Mouse (Mus musculus) CH12F3 (cell line): ENCODE data around the gene Htra3.

Source experiments
- in situ Hi-C: fragments of 300-500 bp; cut with MboI; formaldehyde crosslinking; loops from 2 replicates; pipeline ENCODE4 v1.14.3; 2020; ENCODE audit warnings: low sequenced_read_pairs

Htra3 gene

DNA sequence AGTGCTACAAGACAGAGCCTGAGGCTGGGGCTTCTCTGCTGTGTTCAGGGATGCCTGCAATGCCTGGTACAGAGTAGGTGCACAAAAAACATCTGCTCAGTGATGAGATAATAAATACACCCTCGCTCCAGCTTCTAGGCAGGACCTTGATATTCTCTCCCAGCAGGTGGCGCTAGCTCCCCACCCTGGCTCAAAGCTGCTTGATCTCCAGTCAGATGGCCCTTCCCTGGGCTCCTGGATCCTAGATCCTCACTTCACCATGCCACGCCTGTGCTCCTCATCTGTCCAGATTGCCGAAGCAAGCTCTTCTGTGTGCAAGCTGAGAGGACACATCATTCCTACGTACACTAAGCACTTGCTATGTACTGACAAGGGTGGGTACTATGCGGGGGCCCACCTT lies 21.5 kb upstream of the Htra3 start:
- in situ Hi-C loops: no loop called here

DNA sequence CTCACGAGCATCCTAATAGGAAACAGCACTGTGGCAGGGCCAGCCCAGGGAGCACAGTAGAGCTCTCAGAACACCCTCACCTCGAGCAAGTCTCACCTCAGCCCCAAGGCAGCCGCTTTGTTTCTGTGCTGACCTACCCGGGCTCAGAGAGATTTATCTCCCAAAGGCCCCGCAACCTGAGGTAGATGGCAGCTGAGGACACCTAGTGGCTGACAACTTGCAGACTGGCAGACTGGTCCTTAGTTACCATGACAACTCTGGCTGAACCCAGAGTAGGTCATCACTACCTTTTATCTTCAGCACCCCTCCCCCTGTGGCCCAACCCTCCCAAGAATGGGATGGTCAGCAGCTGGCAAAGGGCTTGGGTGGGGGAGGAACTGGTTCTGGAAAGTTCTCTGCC lies 16.2 kb upstream of the Htra3 start:
- in situ Hi-C loops: no loop called here

DNA sequence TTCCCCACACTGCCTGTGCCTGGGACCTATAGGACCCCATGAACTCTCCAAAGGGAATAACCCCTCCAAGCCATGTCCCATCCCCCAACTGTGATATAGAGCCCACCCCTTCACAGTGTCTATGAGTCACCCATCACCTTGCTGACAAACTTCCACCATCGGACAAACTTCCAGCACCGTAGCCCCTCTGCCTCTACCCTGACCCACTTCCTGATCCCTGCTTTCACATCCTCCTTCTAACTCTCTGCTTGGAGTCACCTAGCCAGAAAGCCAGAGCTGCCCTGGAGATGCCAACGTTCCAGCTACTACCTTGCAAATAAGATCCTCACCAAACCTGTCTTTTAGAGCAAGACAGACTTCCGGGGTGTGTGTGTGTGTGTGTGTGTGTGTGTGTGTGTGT lies 14.1 kb upstream of the Htra3 start:
- in situ Hi-C loops: no loop called here

DNA sequence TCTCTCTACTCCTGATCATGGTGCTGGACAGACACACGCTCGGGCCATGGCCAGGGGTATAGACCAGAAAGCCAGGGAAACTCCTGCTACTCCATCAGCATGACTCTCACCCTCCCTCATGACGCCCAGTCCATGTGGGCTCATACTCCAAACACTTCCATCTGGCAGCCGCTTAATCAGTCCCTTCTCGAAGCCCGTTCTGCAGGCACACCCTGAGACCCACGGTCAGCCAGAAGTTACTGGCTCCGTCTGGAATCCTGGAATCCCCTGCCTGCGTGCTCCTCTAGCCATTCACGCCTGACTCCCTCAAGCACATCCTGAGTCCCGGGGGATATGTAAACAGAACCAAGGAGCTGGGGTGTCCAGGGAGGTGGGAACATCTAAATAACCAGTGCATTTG lies 11.7 kb upstream of the Htra3 start:
- in situ Hi-C loops: no loop called here

DNA sequence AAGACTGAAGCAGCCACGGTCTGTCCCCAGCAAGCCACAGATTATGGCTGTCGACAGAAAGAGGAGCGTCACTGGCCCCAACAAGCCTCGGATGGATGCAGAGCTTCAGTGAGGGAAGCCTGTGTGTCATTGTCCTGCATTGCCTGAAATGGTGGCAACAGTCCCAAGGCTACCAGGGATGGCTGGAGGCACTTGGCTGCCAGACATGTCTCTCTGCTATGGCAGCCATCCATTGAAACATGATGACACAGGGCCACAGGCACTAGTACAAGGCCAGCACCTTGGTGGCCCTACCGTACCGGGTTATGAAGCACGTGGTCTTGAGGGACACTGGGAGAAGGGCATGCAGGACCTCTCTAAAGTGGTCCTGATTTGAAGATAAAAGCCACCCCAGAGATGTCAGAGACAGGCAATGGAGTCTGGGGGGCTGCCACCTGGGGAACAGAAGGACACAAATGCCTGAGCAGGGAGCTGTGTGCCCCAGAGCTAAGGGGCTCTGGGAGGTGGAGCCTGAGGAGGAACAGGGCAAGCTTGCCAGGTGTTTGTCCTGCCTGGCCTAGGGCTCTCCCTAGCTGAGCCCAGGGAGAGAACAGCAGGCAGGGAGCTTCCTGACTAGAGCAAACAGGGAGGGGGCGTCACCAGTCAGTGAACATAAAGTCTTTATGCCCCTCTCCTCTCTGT lies 11.0 kb upstream of the Htra3 start:
- in situ Hi-C loops: no loop called here

DNA sequence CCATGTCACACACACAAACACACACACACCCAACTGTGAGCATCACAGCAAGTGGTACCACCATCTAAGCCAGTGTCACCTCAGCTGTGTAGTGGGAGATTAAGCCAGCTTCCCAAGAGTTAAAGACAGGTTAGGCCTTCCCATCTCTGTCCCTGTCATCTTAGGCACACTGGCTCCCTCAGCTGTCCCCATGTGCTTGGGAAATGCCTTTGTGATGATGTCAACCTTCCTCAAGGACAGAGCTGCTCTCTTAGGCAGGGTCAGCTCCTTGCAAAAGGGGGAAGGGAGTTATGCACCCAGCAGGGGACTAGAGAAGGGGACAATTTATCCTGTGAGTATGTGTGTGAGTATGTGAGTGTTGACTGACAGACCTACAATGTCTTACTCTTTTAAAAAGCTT lies 9.8 kb upstream of the Htra3 start:
- in situ Hi-C loops: no loop called here

DNA sequence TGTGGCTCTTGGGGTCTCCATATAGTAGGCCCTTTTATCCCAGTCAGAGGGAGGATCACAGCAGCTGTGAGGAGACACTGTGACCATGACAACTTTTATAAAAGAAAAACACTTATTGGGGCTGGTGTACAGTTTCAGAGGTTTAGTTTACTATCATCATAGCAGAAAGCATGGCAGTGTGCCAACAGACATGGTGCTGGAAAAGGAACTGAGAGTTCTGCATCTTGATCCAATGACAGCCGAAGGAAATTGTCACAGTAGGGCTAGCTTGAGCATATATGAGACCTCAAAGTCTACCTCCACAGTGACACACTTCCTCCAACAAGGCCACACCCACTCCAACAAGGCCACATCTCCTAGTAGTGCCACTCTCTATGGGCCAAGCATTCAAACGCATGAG lies 9.3 kb upstream of the Htra3 start:
- in situ Hi-C loops: no loop called here

DNA sequence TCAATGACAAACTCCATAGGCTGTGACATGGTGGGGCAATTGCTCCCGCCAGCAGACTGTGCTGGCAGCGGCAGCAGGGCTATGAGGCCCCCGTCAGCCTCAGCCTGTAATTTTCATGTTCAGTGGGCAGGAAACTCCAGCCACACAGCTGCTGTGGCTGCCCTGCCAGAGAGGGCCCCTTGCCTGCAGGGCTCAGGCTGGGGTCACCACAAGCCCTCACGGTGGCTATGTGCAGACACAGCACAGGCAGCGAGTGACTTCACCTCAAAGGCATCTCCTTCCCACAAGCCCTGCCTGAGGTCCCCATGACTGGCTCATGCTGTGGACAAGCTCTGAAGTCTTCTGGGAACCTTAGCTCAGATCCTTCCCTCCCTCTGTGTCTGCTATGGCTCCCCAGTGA lies 7.5 kb upstream of the Htra3 start:
- in situ Hi-C loops: no loop called here

DNA sequence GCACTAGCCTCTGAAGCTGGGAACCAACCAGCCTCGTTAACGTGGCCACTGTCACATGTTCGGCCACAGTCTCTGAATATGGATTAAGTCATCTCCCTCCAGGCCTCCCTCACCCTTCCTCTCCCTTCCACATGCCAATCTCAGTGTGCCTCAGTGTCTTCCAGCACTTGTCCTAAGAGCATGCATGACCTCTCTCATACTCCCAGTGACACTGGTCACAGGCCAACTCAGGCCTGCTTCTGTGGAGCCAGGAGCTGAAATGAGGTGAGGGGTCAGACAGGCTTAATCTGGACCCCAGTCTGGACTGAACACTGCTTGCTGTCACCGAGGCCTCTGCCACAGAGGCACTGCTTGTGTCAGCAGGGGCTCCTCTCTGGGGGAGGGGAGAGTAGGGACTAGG lies 6.8 kb upstream of the Htra3 start:
- in situ Hi-C loops: no loop called here

DNA sequence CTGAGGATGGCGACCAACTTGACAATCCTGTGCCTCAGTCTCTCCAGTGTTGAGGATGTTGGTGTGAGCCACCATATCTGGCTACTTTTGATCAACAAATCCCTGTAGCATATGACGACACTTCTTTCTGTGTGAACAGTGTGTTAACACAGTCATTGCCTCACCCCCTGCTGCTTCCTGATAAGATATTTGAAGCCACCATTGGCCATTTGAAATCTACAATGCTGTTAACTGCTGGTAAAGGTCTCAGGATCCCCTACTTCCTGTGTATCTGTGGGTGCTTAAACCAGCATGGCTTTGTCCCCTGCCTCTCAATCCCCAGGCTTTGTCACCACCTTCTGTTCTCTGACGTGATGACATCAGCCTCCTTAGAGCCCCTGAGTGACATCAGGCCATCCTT lies 5.5 kb upstream of the Htra3 start:
- in situ Hi-C loops: no loop called here

DNA sequence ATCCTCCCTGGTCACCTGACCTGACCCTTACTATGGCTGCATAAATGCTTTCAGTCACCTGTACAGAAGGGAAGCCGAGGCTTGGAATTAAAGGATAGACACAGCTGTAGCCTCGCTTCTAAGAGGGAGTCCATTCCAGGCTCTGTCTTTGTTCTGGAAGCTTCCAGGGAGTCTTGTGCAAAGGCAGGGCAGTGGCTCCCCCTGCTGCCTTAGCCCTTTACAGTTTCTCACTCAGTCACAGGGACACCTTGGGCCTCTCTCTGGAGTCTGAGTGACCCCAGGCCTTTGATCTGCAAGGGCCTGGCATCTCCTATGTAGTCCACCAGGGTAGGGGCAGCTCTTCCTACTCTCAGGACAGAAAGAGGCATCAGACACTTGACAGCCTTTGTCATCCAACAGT lies 1.4 kb upstream of the Htra3 start:
- in situ Hi-C loops: no loop called here

DNA sequence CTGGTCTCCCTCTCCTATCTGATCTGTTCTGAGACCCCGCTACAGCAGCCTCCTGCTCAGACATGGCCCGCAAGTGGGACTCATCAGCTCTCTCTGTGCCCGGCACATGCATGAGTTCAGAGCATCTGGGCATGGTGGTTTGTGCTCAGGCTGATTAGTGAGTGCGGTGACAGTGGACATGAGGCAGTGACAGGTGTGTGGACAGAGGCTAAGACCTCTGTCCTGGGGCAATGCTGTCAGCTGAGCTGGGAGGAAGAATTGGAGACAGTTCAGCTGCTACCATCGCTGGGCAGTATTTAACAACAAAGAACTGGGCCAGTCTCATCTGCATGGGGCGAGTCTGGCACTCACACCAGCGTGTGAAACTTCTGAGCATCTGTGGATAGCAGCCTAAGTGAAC lies 2.6 kb downstream of the Htra3 start:
- in situ Hi-C loops: no loop called here

DNA sequence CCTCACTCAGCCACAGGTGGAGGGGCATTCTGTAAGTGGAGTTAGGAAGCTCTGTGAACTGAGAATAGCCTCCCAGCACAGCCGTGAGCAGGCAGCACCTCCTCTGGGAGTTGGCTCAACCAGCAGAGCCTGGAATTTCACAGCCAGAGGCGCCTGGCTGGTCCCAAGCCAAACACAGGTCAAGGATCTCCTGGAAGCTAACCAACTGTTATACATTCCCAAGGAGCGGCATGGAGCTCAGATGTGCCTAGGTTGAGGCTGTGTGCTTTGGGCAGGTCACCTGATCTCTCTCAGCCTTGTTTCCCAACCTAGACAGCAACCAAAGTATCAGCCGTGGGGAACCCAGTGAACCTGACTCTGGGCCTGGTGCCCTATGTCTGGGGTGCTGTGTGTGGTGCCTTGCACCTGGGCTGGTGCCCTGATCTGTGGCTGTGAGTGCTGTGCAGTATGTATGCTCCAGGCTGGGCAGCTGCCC lies 5.5 kb downstream of the Htra3 start:
- in situ Hi-C loops: no loop called here

DNA sequence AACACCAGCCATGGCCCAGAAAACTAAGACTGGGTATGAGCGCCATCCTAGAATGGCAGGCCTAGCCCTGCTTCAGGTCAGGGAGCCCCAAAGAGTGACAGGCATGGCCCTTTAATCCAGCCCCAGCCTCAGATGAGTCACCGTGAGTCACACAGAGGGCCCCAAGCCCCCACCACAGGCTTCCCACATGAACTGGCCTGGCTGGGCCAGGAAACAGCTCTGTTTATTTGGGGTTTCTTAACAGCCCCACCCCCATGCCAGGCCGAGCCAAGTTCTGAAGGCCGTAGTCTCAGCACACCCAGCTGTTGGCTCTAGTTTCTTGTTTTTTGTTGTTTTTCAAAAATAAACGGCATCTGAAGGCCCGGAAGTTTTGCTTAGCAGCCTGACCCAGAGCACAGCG lies 6.5 kb downstream of the Htra3 start:
- in situ Hi-C loops: no loop called here

DNA sequence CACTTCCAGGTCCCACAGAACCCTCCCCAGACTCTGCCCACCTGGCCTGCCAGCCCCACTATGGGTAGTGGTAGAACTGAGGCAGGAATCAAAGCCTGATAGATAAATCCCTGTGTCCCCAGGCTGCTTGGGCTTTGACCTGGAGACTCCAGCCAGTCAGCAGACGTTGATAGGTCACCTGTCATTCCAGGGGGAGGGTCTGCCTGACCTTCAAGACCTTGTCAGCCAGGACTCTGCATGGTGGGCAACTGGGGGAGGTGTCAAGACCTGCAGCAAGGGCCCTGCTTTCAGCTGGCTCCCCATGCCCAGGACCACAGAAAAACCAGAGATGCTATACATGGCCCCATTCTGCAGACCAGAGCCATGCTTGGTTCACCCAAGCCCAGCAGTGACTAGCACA lies 7.0 kb downstream of the Htra3 start:
- in situ Hi-C loops: no loop called here

DNA sequence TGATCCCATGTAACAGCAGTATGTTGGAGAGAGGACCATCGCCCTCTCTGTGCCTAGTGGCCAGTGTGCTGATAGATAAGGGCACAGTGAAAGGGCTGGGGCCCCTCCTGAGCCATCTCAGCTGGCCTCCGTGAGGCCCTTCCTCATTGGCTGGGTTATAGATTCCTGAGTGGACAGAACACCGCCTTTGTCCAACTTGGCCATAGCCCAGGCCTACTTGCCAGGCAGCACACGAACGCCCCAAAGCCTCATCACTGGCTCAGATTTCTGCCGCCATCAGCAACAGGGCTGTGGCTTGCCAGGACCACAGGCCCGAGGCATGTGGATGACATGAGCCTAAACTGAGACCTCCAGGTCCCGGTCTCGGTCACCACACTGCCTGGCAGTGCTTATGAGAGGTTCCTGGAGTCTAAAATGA lies 8.1 kb downstream of the Htra3 start:
- in situ Hi-C loops: no loop called here

DNA sequence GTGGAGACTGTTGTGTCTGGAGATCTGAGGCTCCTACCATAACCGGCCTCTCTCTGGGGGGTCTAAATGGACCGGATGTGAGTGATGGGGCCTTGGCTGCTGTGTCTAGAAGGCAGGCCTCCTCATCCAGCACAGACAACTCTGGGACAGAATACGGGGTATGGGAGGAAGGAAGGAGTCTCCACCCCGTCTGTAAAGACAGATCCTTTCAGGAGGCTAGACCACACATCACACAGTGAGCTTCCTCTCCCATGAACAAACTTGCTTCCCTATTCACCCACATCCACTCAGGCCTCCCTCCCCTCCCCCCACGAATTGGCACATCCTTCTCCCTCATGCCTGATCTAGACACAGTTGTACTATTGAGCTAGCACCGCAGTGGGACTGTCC lies 9.2 kb downstream of the Htra3 start:
- in situ Hi-C loops: no loop called here

DNA sequence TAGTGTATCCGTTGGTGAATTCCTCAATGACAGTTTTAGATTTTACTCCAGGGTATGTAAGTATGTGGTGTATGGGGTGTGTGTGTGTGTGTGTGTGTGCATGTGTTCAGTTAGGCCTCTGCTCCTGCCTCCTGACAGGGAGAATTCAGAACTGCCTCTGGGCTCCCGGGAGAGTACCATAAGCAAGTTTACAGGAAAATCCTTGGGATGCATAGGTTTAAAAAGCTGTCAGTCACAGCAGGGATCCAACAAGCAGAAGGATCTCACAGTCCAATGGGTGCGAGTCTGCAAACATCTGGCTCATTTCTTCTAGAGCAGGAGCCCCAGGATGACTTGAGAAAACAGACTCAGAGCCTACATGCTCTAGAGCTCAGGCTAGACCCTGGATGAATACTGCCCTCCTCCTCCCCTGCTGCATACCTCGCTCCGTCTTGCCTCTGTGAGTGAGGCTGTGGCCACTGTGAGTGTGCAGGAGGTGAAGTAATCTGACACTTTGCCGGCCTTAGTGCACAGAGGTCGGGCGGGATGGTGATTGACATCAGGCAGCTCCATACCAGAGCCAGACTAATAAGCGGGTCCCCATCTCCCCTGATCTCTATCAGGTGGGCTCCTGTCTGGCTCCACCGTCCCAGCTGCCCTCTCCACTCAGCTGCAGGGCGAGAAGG lies 9.7 kb downstream of the Htra3 start:
- in situ Hi-C loops: no loop called here

DNA sequence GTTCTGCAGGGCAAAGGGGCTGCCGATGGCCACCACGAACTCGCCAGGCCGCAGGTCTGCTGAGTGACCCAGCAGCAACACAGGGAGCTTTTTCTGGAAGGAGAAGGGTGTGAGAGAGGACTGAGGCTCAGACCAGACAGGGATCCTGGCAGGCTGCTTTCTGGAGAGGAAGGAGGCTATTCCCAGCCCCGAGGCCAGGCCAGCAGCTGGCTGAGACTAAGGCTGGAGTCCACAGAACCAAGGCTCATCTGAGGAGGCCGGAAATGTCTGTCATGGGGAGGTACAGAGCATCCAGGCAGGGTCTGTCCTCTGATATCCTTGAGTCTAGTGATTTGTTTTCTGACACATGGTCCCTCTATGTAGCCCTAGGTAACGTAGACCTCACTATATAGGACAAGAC lies 13.4 kb downstream of the Htra3 start:
- in situ Hi-C loops: no loop called here

DNA sequence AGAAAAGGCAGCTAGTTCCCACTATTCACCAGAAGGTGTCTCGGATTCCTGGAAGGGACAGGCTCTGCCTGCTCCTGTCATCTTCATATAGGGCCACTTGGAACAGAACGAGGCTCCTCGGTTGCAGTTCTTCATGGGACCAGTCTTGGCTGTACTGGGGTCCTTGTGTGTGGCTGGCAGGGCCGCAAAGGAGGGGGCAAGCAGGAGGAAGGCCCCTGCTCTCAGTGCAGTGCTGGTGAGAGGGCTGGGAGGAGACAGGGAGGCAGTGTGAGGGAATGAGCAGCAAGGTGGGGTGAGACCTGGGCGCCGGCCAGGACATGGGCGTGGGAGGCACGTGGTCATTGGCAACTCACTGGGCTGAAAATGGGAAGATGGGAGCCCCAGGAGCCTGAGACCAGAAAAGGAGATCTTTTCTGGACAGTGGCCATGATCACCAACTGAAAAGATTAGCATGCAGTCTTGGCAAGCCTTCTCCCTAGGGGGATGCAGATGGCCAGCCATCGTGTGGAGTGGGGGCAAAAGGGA lies 17.5 kb downstream of the Htra3 start:
- in situ Hi-C loops: no loop called here

DNA sequence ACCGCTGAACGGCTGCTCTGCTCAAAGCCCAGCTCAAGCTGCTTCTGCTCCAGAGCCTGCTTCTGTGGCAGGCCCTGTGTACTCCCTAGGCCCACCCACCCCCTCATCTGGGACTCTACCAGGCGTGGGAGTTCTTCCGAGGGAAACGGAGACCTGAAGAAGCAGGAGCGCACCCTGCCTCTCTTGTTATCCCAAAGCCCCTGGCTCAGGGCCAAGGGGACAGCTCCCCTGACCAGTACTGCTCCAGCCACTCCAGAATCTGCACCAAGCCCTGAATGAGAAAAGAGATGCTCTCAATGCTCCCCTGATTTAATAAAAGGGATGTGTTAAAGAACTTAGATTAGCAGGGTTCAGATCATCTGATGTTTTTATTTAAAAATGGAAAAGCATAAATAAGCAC lies 18.4 kb downstream of the Htra3 start:
- in situ Hi-C loops: no loop called here

DNA sequence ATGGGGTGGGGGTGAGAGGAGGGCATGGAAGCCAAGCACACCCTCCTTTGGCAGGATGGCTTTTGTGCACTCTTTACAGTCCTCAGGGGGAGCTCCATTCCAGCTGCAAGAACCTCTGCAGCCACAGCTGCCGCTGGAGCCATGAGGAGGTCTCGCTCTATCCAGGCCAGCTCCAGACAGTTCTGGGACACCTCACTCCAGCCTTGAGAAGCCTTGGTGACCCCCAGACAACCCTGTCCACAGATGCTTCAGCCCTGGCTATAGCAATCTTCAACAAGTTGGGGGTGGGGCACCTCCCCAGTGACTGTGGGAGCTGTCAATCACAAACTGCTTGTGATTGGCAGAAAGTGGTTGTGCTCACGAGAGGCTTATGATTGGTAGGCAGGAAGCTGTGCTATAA lies 20.1 kb downstream of the Htra3 start:
- in situ Hi-C loops: no loop called here
